Mouse (Mus musculus) lung, postnatal 4 days (tissue): ENCODE results near the gene Cmtm7.
A peak's percentile ranks its signal among the peaks of the same experiment; 100 is the strongest.
"Not testable (repeated sequence)": the region's sequence is repeated elsewhere in the genome, so short reads cannot be mapped to it uniquely, and the experiment has no call there.

Source experiments
- DNase-seq, 2 experiments: peaks; one replicate each; pipeline ENCODE4 v3.0.0; 2021

Gene Cmtm7

DNA sequence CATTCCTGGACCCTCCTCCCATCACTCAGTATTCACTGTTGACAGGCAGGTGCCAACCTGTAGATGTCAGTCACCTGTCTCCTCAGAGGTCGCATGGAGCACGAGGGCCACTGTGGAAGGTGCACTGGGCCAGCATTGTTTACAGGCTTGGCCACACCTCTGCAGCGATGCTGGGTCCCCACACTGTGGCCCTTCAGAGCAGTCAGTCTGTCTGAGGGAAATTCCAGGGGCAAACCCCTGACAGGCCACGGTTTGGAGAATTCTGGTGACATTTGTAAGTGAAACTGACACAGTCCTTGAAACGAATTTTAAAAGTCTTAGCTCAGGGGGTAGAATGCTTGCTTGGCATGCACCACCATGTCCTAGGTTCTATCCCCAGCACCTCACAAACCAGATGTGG is 21.3 kb downstream of the Cmtm7 start:
- no peak for DNase-seq

DNA sequence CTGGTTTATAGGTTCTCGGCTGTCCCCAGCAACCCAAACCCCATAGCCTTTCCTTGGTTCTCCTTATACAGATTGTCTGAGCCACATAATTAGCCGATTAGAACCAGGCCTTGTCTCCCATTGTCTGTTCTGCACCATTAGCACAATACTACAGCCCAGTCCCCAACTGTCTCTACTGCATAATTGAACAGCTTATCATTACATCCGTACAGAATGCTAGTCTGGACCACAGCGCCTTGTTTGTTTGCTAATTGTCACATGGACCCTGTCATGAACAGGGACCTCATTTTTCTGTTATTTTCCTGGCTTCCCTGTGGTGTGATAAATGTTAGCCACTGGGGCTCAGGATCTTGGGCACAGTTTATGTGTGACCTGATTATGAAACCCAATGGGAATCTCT is 21.8 kb downstream of the Cmtm7 start:
- DNase-seq: no peak

DNA sequence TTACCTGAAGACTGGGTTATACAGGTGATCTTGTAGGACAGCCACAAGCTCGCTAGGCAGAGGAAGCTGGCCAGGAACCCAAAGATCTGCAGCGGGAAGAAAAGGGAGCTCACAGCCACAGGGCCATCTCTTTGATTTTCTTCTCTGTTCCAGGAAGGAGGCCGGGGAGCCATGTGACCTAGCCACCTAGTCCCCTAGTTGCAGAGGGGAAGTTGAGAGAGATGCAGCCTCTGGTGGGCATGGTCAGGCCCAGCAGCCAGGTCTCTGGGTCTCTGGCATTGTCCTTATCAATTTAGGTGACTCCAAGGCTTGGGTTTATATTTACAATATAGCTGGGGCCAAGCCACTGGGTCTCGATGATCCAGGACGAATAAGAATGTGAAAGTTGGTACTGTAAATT is 22.9 kb downstream of the Cmtm7 start:
- DNase-seq: no peak

DNA sequence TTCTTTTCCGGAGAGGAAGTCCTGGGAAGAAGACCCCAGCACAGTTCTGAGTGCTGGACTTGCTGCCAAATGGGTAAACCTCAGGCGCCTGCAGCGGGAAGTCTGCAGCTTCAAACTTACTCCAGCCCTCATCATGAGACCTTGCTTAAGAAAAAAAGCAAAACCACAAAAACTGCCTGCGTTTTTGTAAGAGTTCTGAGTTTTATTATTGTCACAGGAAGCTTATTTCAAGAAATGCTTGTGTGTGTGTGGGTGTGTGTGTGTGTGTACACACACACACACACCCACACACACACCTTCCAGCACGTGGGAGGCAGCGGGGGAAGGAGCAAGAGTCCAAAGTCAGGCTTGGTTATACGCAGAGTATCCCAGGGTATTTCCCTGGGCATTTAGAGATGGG is 23.4 kb downstream of the Cmtm7 start:
- DNase-seq: no peak

GRCm38 (mm10) chr9:114752863-114753484 is 28.7 kb downstream of the Cmtm7 start:
- DNase-seq: peak; percentile 96 to 97

GRCm38 (mm10) chr9:114752311-114752710 is 29.3 kb downstream of the Cmtm7 start:
- DNase-seq: no peak

DNA sequence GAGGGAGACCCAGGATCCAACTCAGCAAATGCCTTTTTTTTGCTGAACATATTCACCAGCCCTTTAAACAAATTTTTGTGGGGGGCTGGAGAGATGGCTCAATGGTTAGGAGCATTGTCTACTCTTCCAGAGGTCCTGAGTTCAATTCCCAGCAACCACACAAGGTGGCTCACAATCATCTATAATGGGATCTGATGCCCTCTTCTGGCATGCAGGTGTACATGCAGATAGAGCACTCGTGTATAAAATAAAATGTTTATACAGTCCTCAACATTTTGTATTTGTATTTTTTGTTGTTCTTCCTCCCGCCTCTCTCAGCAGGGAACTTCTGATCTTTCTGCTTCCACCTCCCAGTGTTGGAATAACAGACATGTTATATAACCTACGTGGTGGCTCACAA is 30.1 kb downstream of the Cmtm7 start:
- no peak for DNase-seq

GRCm38 (mm10) chr9:114747466-114747865 is 34.2 kb downstream of the Cmtm7 start:
- no peak for DNase-seq

GRCm38 (mm10) chr9:114747012-114747411 is 34.6 kb downstream of the Cmtm7 start:
- no peak for DNase-seq

DNA sequence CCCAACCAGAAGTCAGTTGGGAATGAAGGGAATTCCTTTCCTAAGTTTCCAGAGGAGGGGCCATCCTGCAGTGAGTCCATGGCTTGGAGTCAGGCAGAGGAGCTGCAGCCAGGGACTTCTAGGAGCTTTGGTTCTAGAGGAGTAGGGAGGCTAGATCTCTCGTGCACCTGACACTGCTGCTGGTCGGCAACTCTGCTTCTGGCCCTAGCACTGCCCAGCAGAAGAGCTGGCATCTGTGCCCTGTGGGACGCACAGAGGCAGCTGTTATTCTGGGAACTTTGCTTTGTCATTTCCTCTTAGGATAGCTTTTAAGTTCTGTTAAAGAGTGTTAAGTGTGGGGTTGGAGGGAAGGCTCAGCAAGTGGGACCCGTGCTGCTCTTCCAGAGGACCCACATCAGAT is 36.0 kb downstream of the Cmtm7 start:
- no peak for DNase-seq

- no peak for DNase-seq
Measured at GRCm38 (mm10) chr9:114745163-114745562, 36.5 kb downstream of the Cmtm7 start.

- DNase-seq: peak in 1 of 2 experiments; percentile 38
Measured at GRCm38 (mm10) chr9:114742731-114743130, 38.9 kb downstream of the Cmtm7 start.

DNA sequence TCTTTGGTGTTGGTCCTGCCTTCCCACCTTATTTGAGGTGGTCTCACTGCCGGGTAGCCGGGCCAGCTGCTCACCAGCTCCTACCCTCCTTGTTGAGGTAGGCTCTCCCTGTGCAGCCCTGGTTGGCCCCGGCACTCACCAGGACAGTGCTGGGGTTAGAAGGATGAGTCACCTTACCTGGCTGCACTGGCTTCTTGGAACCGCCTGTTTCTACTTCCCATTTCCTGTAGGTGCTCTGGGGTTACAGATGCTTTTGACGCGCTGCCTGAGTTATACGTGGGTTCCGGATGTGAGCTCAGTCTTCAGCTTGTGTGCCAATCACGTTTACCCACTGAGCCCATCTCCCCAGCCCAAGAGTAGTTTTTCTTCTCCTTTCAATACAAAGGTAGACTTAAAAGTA is 41.3 kb downstream of the Cmtm7 start:
- DNase-seq: no peak

- DNase-seq: peak; percentile 46 to 72
Measured at GRCm38 (mm10) chr9:114736442-114736841, 45.2 kb downstream of the Cmtm7 start.

DNA sequence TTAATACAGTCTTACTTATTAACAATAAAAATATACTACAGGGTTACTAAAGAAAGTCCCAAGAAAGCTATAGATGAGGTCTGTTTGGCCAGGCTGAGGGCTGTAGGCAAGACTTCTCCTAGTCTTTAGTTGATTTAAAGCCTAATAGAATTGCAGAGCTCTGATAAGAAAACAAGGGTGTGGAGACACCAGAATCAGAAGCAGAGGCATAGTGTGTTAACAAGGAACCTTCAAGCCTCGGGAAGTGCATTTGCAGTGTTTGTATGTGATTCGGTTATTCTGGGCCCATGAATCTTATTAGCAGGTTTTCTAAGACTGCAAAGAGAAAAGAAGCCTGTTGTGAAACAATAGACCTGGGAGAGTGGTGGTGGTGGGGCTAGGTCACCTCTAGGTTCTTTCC is 48.4 kb downstream of the Cmtm7 start:
- no peak for DNase-seq

DNA sequence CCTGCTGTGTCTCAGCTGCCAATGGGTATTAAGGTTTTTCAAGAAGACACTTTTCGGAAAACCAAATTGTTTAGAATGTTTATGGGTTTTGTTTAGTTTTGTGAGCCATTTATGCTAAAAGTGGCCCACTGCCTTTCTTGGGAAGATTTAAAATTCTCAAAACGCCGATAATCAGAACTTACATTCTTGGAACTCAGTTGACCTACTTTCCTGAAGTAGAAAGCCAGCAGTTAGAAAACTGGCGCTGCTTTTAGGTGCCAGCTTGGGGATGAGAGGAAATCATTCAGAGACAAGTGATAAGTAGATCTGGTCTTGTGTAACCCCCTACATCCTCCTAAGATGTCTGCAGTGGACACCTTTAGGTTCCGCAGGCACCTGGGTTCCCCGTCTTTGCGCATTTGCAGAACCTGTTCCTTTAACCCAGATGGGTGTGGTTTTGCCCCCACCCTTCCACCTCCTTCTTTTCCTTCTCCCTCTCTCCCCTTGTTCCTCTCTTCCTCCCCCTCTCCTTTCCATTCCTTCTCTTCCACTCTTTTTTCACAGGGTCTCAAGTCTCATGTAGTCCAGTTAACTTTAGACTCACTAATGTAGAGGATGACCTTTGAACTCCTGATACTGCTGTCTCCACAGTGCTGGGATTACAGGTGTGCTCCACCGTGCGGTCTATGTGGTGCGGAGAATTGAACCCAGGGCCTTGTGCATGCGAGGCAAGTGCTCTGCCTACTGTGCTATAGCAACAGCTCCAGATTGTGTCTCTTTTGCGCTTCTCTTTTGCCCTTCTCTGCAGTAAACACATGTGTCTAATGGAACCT is 49.6 kb downstream of the Cmtm7 start:
- no peak for DNase-seq

GRCm38 (mm10) chr9:114731011-114731755 is 50.5 kb downstream of the Cmtm7 start, which contains the start of gene Cmtm6:
Cmtm6 (plus strand) TSS chr9:114731116.
- peak; percentile 98 to 99 for DNase-seq

GRCm38 (mm10) chr9:114729911-114730805 is 51.5 kb downstream of the Cmtm7 start:
- DNase-seq: no peak

GRCm38 (mm10) chr9:114728432-114728831 is 53.2 kb downstream of the Cmtm7 start:
- DNase-seq: not testable (repeated sequence)

GRCm38 (mm10) chr9:114727315-114727714 is 54.3 kb downstream of the Cmtm7 start:
- DNase-seq: peak in 1 of 2 experiments; percentile 58

GRCm38 (mm10) chr9:114716677-114717331 is 64.9 kb downstream of the Cmtm7 start:
- DNase-seq: peak; percentile 25 to 59

DNA sequence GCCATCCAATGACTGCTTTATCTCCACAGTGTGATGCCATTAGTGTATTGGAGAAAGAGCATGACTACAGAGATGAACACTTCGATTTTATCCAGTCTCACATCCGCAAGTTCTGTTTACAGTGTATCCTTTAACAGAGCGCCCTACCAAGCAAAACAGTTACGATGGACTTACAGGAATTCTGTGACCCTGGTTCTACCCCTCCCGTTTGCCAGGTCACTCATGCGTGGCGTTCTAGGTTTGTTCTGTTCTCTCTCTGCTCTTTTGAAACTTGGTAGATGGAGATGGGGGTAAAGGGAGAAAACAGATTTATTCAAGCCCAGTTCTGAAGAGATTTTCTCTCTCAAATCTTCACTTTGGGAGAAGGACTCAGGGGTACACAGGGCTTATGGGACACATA is 68.2 kb downstream of the Cmtm7 start:
- no peak for DNase-seq
